Mouse (Mus musculus) left cerebral cortex, adult 18-20 months (tissue): ENCODE data around the gene Gm9507. TPM values are rescaled to one million over a fixed set of nuclear protein-coding genes. Genes with fewer than 3 reads are reported as not detected.
"Not testable (repeated sequence)": the region's sequence is repeated elsewhere in the genome, so short reads cannot be mapped to it uniquely, and the experiment has no call there.

Experiments used
- DNase-seq, 2 experiments: peaks; one replicate each; pipeline ENCODE4 v3.0.0; 2021 to 2022; ENCODE audit warnings: low spot score in 2 of 2, mixed read lengths in 1 of 2
- long read RNA-seq, 2 experiments: library from polyadenylated mRNA; stranded (forward); transcript quantifications; one replicate each; pipeline ENCODE4 v2.0.0; 2021
- total RNA-seq, 2 experiments: library from RNA; stranded (reverse); gene quantifications; 2 replicates each; pipeline ENCODE4 v1.2.3; 2021

Gene Gm9507
- not detected for total RNA-seq
- long read RNA-seq, experiment 1, result 0 reads
- long read RNA-seq, experiment 2, result 0 reads

DNA sequence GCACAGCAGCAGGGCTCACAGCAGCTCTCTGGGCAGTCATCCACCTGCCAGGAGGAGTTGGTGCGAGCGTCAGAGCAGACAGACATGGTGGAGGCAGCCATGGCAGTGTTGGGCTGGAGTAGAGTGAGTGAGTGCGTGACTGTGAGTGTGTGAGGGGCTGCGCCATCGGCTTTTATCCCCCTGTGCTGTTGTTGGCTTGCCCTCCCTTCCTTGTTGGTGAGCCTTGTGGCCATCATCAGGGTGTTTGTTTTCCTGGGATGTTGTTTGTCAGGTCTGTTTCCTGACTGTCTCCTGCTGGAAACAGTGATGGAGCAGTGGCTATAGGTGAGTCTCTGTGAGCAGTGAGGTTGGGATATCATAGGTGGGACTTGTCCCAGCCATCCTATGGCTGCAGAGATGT is at the start of gene Gm9507:
Gene Gm9507, minus strand, starts transcription at position 101 of the 400 bp plus-strand sequence.
- DNase-seq, result no peak

DNA sequence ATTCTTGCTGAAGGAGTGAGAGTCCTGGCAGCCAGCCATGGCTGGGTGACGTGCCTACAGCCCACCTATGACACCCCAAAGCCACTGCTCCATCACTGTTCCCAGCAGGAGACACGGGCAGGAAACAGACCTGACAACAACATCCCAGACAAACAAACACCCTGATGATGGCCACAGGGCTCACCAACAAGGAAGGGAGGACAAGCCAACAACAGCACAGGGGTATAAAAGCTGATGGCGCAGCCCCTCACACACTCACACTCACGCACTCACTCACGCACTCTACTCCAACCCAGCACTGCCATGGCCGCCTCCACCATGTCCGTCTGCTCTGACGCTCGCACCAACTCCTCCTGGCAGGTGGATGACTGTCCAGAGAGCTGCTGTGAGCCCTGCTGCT is 40.9 kb upstream of the Gm9507 start, which contains the start of gene Gm10318:
Gene Gm10318, plus strand, starts transcription at position 301 of the 400 bp plus-strand sequence.
- no peak for DNase-seq

DNA sequence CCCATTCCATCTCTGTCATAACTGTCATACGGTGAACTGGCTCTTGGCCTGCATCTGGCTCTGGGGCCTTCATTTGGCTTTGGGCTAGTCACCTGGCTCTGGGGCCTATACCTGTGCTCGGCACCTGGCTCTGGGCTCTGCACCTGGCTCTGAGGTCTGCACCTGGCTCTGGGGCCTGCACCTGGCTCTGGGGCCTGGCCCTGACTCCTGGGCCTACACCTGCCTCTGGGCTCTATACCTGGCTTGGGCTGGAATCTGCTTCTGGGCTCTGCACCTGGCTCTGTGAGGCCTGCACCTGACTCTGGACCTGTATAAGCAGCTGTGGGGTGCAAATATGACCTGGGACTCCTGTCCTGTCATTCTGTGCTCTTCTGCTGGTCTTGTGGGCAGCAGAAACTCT is 35.9 kb upstream of the Gm9507 start:
- DNase-seq, result no peak

DNA sequence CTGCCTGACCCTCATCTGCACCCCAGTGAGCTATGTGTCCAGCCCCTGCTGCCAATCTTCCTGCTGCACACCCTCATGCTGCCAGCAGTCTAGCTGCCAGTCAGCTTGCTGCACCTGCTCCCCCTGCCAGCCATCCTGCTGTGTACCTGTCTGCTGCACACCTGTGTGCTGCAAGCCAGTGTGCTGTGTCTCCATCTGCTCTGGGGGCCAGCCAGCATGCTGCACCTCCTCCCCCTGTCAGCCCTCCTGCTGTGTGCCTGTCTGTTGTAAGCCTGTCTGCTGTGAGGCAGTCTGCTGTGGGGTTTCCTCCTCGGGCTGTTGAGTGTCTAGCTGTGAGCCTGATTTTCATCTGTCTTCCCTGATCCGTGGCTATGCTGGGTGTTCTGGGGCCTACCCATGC is 35.3 kb upstream of the Gm9507 start:
- DNase-seq, result no peak

DNA sequence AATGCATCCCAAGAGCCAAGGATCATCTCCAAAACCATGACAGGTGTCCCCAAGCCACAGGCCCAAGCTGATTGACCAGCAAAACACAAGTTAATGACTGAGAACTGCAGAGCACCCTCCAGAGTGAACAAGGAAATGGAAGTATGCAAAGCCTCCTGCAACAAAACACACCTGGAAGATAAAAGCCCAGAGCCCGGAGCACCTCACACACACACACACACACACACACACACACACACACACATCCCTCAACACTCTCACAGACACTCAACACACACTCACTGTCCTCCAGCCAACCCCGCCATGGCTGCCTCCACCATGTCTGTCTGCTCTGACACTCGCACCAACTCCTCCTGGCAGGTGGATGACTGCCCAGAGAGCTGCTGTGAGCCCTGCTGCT is 34.9 kb upstream of the Gm9507 start, which contains the start of gene Gm36176:
Gene Gm36176, plus strand, starts transcription at position 301 of the 400 bp plus-strand sequence.
- no peak for DNase-seq

DNA sequence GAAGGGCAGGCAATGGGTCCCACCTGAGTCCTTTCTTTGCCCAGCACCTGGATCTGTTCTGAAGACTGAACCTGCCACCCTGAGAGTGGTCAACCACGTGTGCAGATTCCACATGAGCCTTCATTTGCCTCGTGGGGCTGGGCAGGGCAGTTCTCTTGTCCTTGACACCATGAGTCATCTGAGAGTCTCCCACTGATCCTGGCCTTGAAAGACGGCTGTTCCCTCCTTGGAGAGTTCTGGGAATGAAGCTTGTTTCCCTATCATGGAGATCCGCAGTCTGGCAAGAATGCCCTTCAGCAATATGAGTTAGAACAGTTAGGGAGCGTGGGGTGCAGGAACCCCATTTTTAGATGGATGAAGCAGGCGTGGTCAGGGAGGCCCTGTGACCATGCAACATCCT is 27.4 kb upstream of the Gm9507 start:
- DNase-seq, result no peak

DNA sequence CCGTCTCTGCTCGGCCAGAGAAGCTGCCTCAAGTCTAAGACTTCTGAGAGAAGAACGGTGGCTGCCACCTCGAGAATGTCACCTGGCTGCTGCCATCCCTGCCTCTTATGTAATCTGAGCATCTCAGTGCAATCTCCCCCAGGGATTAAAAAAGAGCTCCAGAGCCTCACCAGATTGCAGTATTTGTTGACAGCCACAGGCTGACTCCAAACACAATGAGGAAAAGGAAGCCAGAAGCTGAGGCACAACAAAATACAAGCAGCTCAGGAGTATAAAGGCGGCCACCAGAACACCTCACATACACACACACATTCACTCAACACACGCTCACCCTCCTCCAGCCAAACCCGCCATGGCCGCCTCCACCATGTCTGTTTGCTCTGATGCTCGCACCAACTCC is 24.0 kb upstream of the Gm9507 start, which contains the start of gene Krtap10-10:
Gene Krtap10-10, plus strand, starts transcription at position 301 of the 400 bp plus-strand sequence.
- DNase-seq, result peak; percentile 14 to 43

DNA sequence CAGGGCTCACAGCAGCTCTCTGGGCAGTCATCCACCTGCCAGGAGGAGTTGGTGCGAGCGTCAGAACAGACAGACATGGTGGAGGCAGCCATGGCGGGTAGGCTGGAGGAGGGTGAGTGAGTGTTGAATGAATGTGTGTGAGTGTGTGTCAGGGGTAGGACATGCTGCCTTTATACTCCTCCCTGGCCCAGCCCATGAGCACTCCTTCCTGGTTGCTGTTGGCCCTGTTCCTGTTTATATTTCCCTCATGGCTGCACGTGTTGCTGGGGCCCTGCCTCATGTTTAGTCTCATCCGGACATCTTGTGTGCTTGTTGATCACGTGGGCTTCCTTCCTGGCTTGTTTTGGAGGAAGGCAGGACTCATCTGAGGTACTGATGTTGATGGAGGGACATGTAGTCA is 15.3 kb upstream of the Gm9507 start, which contains the start of gene Krtap10-4:
Gene Krtap10-4, minus strand, starts transcription at position 145 of the 400 bp plus-strand sequence.
- no peak for DNase-seq

DNA sequence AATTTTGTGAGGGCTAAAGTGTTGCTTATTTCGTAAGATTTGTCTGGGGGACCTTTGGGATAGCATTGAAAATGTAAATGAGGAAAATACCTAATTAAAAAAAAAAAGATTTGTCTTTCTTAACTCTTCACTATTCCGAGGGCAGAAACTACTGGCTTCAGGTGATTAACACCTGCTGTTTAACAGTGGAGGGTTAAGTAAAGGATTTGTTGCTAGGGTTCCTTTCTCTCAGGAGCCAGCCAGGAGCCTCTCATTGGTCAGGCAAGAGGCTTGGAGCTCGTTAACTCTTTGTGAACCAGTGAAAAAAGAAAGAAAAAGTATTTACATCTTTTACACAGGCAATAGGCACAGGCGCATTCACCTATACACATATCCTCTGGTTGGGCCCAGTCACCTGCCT is 7.6 kb upstream of the Gm9507 start:
- DNase-seq, result no peak

DNA sequence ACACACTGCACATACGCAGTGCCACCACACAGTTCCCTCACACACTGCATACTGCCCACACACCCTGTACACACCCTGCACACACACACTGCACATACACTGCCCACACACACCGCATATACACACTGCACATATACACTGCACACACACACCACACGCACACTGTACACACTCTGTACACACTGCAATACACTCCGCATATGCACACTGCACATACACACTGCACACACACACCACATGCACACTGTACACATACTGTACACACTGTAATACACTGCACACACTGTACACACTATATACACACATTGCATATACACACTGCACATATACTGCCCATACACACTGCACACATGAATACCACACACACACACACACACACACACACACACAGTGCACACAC is 6.9 kb upstream of the Gm9507 start:
- no peak for DNase-seq

DNA sequence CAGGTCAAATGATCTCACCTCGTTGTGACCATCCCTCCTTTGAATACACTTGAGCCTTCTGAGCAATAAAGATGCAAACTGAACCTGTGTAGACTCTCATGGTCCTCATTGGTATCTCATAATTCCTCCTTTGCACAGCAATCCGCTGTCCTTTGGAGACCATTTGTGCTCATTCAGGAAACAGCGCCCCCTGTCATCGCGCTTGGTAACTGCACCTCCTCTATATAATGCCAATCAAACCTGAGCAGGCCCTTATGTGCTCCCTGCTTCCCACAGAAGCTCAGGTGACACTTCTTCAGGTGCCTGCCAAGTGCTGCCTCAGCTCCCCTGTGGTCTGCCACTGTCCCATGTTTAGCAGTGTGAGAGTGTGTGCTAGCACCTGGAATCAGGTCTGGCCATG is 3.9 kb upstream of the Gm9507 start:
- no peak for DNase-seq

DNA sequence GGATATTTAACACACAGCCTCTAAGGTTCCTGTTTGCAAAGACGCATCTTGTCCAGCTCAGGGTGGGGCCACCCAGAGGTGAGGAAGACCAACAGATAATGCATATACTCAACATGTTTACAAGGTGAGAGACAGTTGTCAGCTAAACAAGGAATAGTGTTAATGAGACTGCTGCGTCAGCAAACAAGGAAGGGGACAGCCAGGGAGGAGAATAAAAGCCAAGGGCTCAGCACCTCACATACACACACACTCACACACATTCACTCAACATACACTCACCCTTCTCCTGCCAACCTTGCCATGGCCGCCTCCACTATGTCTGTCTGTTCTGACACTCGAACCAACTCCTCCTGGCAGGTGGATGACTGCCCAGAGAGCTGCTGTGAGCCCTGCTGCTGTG is 2.7 kb upstream of the Gm9507 start, which contains the start of gene Gm2696:
Gene Gm2696, plus strand, starts transcription at position 301 of the 400 bp plus-strand sequence.
- DNase-seq, result no peak

DNA sequence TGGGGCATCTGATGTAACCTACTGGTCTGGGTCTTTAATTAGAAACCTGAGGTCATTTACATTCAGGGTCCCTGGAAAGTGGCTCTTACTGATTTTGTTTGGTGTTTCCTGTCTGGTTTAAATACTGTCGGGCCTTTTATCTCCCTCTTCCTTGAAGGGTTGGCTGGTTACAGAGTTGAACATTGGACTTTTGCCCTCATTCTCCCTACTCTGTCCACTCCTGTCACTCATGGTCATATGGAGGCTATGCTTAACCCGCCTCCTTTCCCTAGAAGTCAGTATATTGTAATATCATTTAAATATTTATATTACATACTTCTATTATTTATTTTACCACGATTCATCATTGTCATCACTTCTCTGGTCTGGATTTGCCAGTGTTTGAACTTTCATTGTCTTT is 7.5 kb downstream of the Gm9507 start:
- DNase-seq, result no peak

DNA sequence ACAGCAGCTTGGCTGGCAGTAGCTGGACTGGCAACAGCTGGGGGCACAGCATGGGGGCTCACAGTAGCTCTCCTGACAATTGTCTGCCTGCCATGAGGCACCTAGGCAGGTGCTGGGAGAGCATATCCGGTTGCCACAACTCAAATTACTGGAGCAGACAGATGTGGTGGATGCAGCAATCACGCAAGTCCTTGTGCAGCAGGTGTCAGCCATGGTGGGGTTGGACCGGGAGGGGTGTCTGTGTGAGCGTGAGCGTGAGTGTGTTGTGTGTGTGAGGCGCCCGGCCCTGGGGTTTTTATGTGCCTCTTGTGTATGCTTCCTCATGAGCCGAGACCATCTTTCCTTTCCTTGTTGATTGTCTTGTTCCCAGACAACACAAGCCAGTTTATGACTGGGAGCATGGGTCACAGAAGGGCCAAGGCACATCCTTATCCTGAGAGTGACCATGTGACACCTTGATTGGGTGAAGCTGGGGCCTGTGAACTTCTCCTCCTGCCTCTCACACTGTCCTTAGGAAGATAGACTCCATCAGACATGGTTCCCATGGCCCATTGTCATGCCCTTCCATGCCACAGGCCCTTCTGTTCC is 12.6 kb downstream of the Gm9507 start, which contains the start of gene Gm19668:
Gene Gm19668, minus strand, starts transcription at position 213 of the 588 bp plus-strand sequence.
- no peak for DNase-seq

DNA sequence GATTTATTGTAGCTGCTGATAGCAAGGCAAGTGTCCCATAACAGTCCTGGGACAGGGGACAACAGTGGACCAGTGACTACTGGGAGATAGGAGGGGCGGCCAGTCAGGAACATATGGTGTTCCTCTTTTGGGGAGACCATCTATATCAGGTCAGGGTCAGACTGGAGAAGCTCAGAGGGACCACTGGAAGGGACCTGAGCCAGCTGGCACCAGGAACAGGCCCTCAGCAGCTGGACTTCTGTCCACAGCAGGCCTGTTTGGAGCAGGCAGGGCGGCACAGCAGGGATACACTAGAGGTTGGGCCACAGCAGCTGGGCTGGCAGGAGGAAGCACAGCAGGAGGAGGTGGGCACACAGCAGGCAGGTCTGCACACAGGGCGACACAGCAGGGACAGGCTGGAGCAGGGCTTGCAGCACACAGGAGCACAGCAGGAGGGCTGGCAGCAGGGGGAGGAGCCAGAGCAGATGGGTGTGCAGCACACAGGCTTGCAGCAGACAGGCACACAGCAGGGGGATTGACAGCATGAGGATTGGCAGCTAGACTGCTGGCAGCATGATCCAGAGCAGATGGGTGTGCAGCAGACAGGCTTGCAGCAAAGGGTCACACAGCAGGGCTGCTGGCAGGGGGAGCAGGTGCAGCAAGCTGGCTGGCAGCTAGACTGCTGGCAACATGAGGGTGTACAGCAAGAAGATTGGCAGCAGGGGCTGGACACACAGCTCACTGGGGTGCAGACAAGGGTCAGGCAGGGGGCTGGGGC is 13.3 kb downstream of the Gm9507 start:
- DNase-seq, result not testable (repeated sequence)

DNA sequence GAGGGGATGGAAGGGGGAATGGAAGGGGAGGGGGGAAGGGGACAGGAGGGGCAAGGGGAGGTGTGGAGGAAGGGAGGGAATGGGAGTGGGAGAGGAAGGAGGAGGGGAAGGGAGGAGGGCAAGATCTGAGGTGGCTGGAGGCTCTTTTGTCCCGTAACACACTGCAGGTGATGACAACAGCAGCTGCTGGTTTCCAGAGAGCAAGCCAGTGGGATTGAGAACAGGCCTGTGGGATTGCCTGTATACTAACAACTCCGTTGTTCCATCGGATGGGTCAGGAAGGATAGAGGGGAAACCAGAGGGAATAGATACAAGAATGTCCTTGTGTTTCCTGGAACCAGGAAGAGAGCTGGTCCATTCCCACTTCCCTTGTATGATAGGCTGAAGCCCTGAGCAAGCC is 14.0 kb downstream of the Gm9507 start:
- DNase-seq, result no peak

DNA sequence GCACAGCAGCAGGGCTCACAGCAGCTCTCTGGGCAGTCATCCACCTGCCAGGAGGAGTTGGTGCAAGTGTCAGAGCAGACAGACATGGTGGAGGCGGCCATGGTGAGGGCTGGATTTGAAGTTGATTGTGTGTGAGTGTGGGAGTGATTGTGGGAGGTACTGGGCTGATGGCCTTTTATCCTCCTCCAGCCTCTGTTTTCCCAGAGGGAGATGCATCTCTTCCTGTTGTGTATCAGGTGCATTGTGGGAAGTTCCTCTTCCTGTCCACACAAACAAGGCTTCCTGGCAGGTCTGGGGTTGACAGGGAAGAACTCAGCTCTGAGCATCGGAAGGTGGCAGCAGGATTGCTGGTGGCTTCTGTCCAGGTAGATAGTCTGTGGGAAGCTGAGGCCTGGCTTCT is 16.7 kb downstream of the Gm9507 start, which contains the start of gene Gm9639:
Gene Gm9639, minus strand, starts transcription at position 101 of the 400 bp plus-strand sequence.
- no peak for DNase-seq

DNA sequence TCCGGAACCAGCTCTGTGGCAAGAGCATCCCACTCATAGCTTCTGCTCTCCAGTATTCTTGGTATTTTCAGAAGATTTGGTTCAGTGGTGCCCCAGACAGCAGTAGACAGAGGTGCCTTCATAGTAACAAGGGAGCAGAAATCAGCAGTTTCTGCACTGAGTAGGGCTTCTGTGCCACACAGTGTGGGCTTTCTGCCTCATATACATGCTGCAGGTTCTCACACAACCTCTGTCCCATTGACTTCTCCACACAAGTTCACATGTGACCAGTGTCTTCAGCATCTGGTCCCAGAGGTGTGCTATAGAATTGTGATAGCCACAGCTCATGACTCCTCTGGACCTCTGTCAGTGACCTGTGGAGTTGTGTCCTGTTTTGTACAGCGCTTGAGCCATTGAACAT is 23.0 kb downstream of the Gm9507 start:
- no peak for DNase-seq

DNA sequence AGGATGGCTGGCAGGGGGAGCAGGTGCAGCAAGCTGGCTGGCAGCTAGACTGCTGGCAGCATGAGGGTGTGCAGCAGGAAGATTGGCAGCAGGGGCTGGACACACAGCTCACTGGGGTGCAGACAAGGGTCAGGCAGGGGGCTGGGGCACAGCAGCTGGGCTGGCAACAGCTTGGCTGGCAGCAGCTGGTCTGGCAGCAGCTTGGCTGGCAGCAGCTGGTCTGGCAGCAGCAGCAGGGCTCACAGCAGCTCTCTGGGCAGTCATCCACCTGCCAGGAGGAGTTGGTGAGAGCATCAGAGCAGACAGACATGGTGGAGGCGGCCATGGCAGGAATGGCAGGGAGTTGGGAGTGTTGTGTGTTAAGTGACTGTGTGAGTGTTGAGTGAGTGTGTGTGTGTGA is 23.8 kb downstream of the Gm9507 start, which contains the start of gene Gm7137:
Gene Gm7137, minus strand, starts transcription at position 325 of the 400 bp plus-strand sequence.
- not testable (repeated sequence) for DNase-seq

DNA sequence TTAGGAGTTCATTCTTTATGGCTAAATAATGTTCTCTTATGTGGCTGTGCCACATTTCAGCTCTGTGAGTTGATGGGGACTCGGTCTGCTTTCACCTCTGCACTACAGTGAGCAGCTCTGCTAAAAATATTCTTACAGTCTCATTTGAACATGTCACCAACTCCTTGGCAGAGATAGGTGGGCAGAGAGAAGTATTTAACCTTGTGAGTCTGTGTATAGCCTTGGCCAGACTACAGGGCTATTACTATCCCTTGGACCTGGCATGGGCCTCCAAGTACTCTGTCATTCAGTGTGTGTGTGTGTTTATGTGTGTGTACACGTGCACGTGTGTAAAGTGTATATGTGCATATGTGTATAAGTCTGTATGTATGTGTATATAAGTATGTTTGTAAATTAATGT is 28.2 kb downstream of the Gm9507 start:
- DNase-seq, result not testable (repeated sequence)

DNA sequence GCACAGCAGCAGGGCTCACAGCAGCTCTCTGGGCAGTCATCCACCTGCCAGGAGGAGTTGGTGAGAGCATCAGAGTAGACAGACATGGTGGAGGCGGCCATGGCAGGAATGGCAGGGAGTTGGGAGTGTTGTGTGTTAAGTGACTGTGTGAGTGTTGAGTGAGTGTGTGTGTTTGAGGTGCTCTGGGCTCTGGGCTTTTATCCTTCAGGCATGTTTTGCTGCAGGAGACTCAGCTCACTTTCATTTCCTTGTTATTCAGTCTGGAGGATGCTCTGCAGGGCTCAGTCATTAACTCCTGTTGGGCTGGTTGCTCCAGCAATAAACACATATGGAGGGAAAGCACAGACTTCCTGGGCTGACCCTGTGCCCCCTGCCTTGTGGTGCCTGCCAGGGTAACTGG is 29.2 kb downstream of the Gm9507 start, which contains the start of gene Gm3250:
Gene Gm3250, minus strand, starts transcription at position 101 of the 400 bp plus-strand sequence.
- not testable (repeated sequence) for DNase-seq

DNA sequence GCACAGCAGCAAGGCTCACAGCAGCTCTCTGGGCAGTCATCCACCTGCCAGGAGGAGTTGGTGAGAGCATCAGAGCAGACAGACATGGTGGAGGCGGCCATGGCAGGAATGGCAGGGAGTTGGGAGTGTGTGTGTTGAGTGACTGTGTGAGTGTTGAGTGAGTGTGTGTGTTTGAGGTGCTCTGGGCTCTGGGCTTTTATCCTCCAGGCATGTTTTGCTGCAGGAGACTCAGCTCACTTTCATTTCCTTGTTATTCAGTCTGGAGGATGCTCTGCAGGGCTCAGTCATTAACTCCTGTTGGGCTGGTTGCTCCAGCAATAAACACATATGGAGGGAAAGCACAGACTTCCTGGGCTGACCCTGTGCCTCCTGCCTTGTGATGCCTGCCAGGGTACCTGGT is 34.8 kb downstream of the Gm9507 start, which contains the start of gene Gm7138:
Gene Gm7138, minus strand, starts transcription at position 101 of the 400 bp plus-strand sequence.
- not testable (repeated sequence) for DNase-seq
